Mouse (Mus musculus) CH12.LX (cell line): ENCODE data around the gene Fgfr2. TPM values are rescaled to one million over a fixed set of nuclear protein-coding genes. Genes with fewer than 3 reads are reported as not detected.

Source experiments
- DNase-seq: peaks from one replicate; pipeline ENCODE4 v3.0.0-alpha.2; 2013; ENCODE audit errors: extremely low read depth
- H3K27ac ChIP-seq: 2 replicates; pipeline ENCODE4 v1.5.1; 2012; ENCODE audit warnings: low read depth, mild to moderate bottlenecking, control low read depth, moderate library complexity; ENCODE audit not compliant: insufficient read depth
- H3K27me3 ChIP-seq: replicated peaks from 2 replicates; pipeline ENCODE3; 2012; ENCODE audit warnings: inconsistent platforms
- H3K36me3 ChIP-seq, 2 experiments: replicated peaks in 1 of 2; 2 replicates each; pipeline versions ENCODE3 to v1.6.1; 2012; ENCODE audit warnings: inconsistent platforms in 1 of 2, low read length in 1 of 2, mild to moderate bottlenecking in 1 of 2, mixed read lengths in 1 of 2, moderate library complexity in 1 of 2; ENCODE audit not compliant: control insufficient read depth in 1 of 2, insufficient read depth in 1 of 2
- H3K4me1 ChIP-seq, 2 experiments: 2 replicates each; pipeline ENCODE4 v1.6.1; 2012; ENCODE audit warnings: inconsistent platforms in 1 of 2, moderate library complexity in 1 of 2; ENCODE audit not compliant: insufficient read depth in 2 of 2, control insufficient read depth in 1 of 2
- H3K4me2 ChIP-seq: 2 replicates; pipeline ENCODE4 v1.6.1; 2012; ENCODE audit warnings: low read depth, mild to moderate bottlenecking, control low read depth; ENCODE audit not compliant: poor library complexity, insufficient read depth, severe bottlenecking
- H3K4me3 ChIP-seq, 3 experiments: fragments of 150-350 bp in 1 of 3; sonication (generic) in 1 of 3; replicated peaks in 1 of 3; 2 replicates each; pipeline versions ENCODE3 to v1.5.1; 2011 to 2012; ENCODE audit warnings: low read depth in 2 of 3, low read length in 2 of 3, mild to moderate bottlenecking in 2 of 3, moderate library complexity in 2 of 3, control low read depth in 1 of 3, improper control_type of control experiment in 1 of 3, inconsistent platforms in 1 of 3, mixed read lengths in 1 of 3; ENCODE audit not compliant: poor library complexity in 1 of 3
- H3K79me2 ChIP-seq: replicated peaks from 2 replicates; pipeline ENCODE4 v1.6.1; 2012; ENCODE audit warnings: mild to moderate bottlenecking, moderate library complexity; ENCODE audit not compliant: control insufficient read depth, poor library complexity, insufficient read depth, severe bottlenecking; ENCODE audit errors: extremely low read depth
- H3K9ac ChIP-seq: 2 replicates; pipeline ENCODE4 v1.6.1; 2012; ENCODE audit warnings: low read depth, mild to moderate bottlenecking, control low read depth, moderate library complexity; ENCODE audit not compliant: insufficient read depth
- H3K9me3 ChIP-seq: replicated peaks from 2 replicates; pipeline ENCODE3; 2012; ENCODE audit warnings: low read length, inconsistent platforms, mixed read lengths
- CTCF ChIP-seq, 2 experiments: IDR thresholded peaks in 1 of 2; conservative IDR thresholded peaks in 1 of 2; 2 replicates each; pipeline ENCODE4 v1.5.1; 2011 to 2012; ENCODE audit warnings: low read depth in 2 of 2, low read length in 2 of 2, improper control_type of control experiment in 1 of 2, inconsistent platforms in 1 of 2, mild to moderate bottlenecking in 1 of 2, moderate library complexity in 1 of 2
- E2F4 ChIP-seq: IDR thresholded peaks from 2 replicates; pipeline ENCODE4 v1.6.1; 2011; ENCODE audit warnings: low read depth, low read length, improper control_type of control experiment; ENCODE audit not compliant: insufficient replicate concordance
- ELF1 ChIP-seq: IDR thresholded peaks from 2 replicates; pipeline ENCODE4 v1.6.1; 2014; ENCODE audit warnings: low read depth, mild to moderate bottlenecking, inconsistent platforms, low read length, improper control_type of control experiment
- EP300 ChIP-seq: IDR thresholded peaks from 2 replicates; pipeline ENCODE4 v1.6.1; 2011; ENCODE audit warnings: low read length, improper control_type of control experiment
- ETS1 ChIP-seq: conservative IDR thresholded peaks from 2 replicates; pipeline ENCODE4 v1.6.1; 2012; ENCODE audit warnings: low read depth, mild to moderate bottlenecking, inconsistent platforms, low read length, improper control_type of control experiment, moderate library complexity
- IRF4 ChIP-seq: IDR thresholded peaks from 2 replicates; pipeline ENCODE4 v1.6.1; 2014; ENCODE audit warnings: low read depth, mild to moderate bottlenecking, inconsistent platforms, low read length, improper control_type of control experiment
- JUN ChIP-seq: IDR thresholded peaks from 2 replicates; pipeline ENCODE4 v1.6.1; 2011; ENCODE audit warnings: low read depth, mild to moderate bottlenecking, low read length, improper control_type of control experiment, moderate library complexity; ENCODE audit not compliant: insufficient read depth
- KAT2A ChIP-seq: IDR thresholded peaks from 2 replicates; pipeline ENCODE4 v1.6.1; 2012; ENCODE audit warnings: low read length, improper control_type of control experiment, inconsistent platforms; ENCODE audit not compliant: insufficient replicate concordance
- MEF2A ChIP-seq: IDR thresholded peaks from 2 replicates; pipeline ENCODE4 v1.6.1; 2014; ENCODE audit warnings: low read depth, mild to moderate bottlenecking, inconsistent platforms, low read length, improper control_type of control experiment, borderline replicate concordance
- NELFE ChIP-seq: IDR thresholded peaks from 2 replicates; pipeline ENCODE4 v1.6.1; 2011; ENCODE audit warnings: low read depth, low read length, improper control_type of control experiment
- NRF1 ChIP-seq: IDR thresholded peaks from 2 replicates; pipeline ENCODE4 v1.6.1; 2014; ENCODE audit warnings: low read depth, mild to moderate bottlenecking, inconsistent platforms, low read length, improper control_type of control experiment, moderate library complexity
- POLR2A ChIP-seq: IDR thresholded peaks from 2 replicates; pipeline ENCODE4 v1.6.1; 2011; ENCODE audit warnings: low read depth, mild to moderate bottlenecking, improper control_type of control experiment, low read length
- RAD21 ChIP-seq: IDR thresholded peaks from 2 replicates; pipeline ENCODE4 v1.6.1; 2011; ENCODE audit warnings: low read depth, mild to moderate bottlenecking, low read length, improper control_type of control experiment, moderate library complexity
- SIN3A ChIP-seq: IDR thresholded peaks from 2 replicates; pipeline ENCODE4 v1.6.1; 2012; ENCODE audit warnings: low read length, improper control_type of control experiment, inconsistent platforms
- SMC3 ChIP-seq: IDR thresholded peaks from 2 replicates; pipeline ENCODE4 v1.6.1; 2011; ENCODE audit warnings: low read depth, low read length, improper control_type of control experiment
- TCF12 ChIP-seq: IDR thresholded peaks from 2 replicates; pipeline ENCODE4 v1.6.1; 2014; ENCODE audit warnings: low read depth, mild to moderate bottlenecking, inconsistent platforms, low read length, improper control_type of control experiment
- UBTF ChIP-seq: IDR thresholded peaks from 2 replicates; pipeline ENCODE4 v1.6.1; 2012; ENCODE audit warnings: low read depth, mild to moderate bottlenecking, inconsistent platforms, low read length, improper control_type of control experiment, moderate library complexity
- USF1 ChIP-seq: IDR thresholded peaks from 2 replicates; pipeline ENCODE4 v1.6.1; 2014; ENCODE audit warnings: low read depth, mild to moderate bottlenecking, inconsistent platforms, low read length, improper control_type of control experiment
- USF2 ChIP-seq: conservative IDR thresholded peaks from 2 replicates; pipeline ENCODE4 v1.6.1; 2011; ENCODE audit warnings: low read depth, low read length, improper control_type of control experiment
- ZNF384 ChIP-seq: IDR thresholded peaks from 2 replicates; pipeline ENCODE4 v1.6.1; 2012; ENCODE audit warnings: low read depth, low read length, improper control_type of control experiment, inconsistent platforms
- dilution Hi-C: fragments of 300-500 bp; cut with MboI; formaldehyde crosslinking; loops from 2 replicates; pipeline ENCODE4 v1.14.3; 2020; ENCODE audit warnings: low sequenced_read_pairs; ENCODE audit not compliant: extremely low pct_unique_long_range_greater_than_20kb, extremely low pct_ligation_motif_present
- in situ Hi-C: fragments of 300-500 bp; cut with MboI; formaldehyde crosslinking; loops from 3 replicates; pipeline ENCODE4 v1.14.3; 2019; ENCODE audit warnings: low sequenced_read_pairs, low pct_ligation_motif_present, low pct_unique_long_range_greater_than_20kb, mixed read lengths
- polyA plus RNA-seq: library from polyadenylated mRNA; unstranded; fragments of >175 nt; gene quantifications from 2 replicates; pipeline ENCODE4 v1.2.1, GENCODE M21; 2012; ENCODE audit warnings: low read depth; ENCODE audit not compliant: insufficient read length
- total RNA-seq, 2 experiments: library from RNA; depleted of rRNA; stranded (reverse); fragments of 300-350 nt in 1 of 2; fragments of >200 nt in 1 of 2; gene quantifications; 2 replicates each; pipeline ENCODE4 v1.2.3; 2012 to 2014

Gene Fgfr2
- total and polyA plus RNA-seq, 3 experiments, result not detected

- no peak overlapping the region for H3K4me3 ChIP-seq
- H3K4me2 ChIP-seq, result no peak overlapping the region
- in situ Hi-C loops (no loop called here), dilution Hi-C loops (no loop called here)
- H3K27me3 ChIP-seq, result peaks cover 89% of the 10 kb centered on the region
- no peak overlapping the region for H3K27ac ChIP-seq
- H3K36me3 ChIP-seq, result no peaks in the 10 kb centered on the region
- H3K79me2 ChIP-seq, result no peaks in the 10 kb centered on the region
- no peaks in the 10 kb centered on the region for H3K9me3 ChIP-seq
- no peak overlapping the region for H3K9ac ChIP-seq
- no peak for TF ChIP-seq IRF4
- TF ChIP-seq TCF12, result no peak
- no peak for TF ChIP-seq NELFE
- TF ChIP-seq SIN3A, result no peak
- TF ChIP-seq ETS1, result no peak
- no peak for TF ChIP-seq EP300
- no peak for TF ChIP-seq NRF1
- TF ChIP-seq RAD21, result no peak
- no peak for TF ChIP-seq CTCF (conservative IDR thresholded peaks at IDR 0.05 in 1 of 2, IDR thresholded peaks at IDR 0.05 in 1 of 2; ENCODE audit: low read depth in 2 of 2, low read length in 2 of 2)
- TF ChIP-seq JUN, result no peak
- TF ChIP-seq USF1, result no peak
- no peak for TF ChIP-seq E2F4
- TF ChIP-seq MEF2A, result no peak
- DNase-seq, result no peak
- H3K4me1 ChIP-seq, result no peaks in the 10 kb centered on the region
Observed at GRCm38 (mm10) chr7:130636902-130637301, 2486.2 kb downstream of the Fgfr2 start.

- in situ Hi-C loops, result no loop called here
- Histone ChIP-seq H3K4me2 (no peak overlapping the region), H3K27ac (no peak overlapping the region), H3K9me3 (no peaks in the 10 kb centered on the region), H3K4me1 (no peaks in the 10 kb centered on the region), H3K4me3 (no peak overlapping the region), H3K27me3 (peaks cover 89% of the 10 kb centered on the region), H3K9ac (no peak overlapping the region), H3K79me2 (no peaks in the 10 kb centered on the region), H3K36me3 (no peaks in the 10 kb centered on the region)
- dilution Hi-C loops, result no loop called here
- TF ChIP-seq USF2 (no peak), ETS1 (no peak), POLR2A (no peak), USF1 (no peak), EP300 (no peak), NRF1 (no peak), ELF1 (no peak), ZNF384 (no peak), UBTF (no peak), TCF12 (no peak), SMC3 (no peak), NELFE (no peak), IRF4 (no peak), MEF2A (no peak), KAT2A (no peak), CTCF (conservative IDR thresholded peaks at IDR 0.05 in 1 of 2, IDR thresholded peaks at IDR 0.05 in 1 of 2; ENCODE audit: low read depth in 2 of 2, low read length in 2 of 2) (no peak), RAD21 (no peak)
- no peak for DNase-seq
Observed at GRCm38 (mm10) chr7:130636274-130636673, 2486.9 kb downstream of the Fgfr2 start.
